Mouse (Mus musculus) lung, embryonic 14.5 days (tissue): ENCODE measurements around the gene Prokr1. TPM values are rescaled to one million over a fixed set of nuclear protein-coding genes. Genes with fewer than 3 reads are reported as not detected.
"Not testable (repeated sequence)": the region's sequence is repeated elsewhere in the genome, so short reads cannot be mapped to it uniquely, and the experiment has no call there.

Experiments
- ATAC-seq: fragments of 200-750 bp; cut with Nextera tagmentation; 2 replicates; pipeline ENCODE4 v1.8.0; 2017; ENCODE audit warnings: mild to moderate bottlenecking, moderate TSS enrichment, moderate library complexity; ENCODE audit not compliant: insufficient read depth
- DNase-seq: peaks from one replicate; pipeline ENCODE4 v3.0.0-alpha.2; 2015
- H3K27ac ChIP-seq: fragments of 300-500 bp; sonication (generic); 2 replicates; pipeline ENCODE4 v1.5.1; 2014; ENCODE audit warnings: low read depth, mild to moderate bottlenecking, moderate library complexity
- H3K27me3 ChIP-seq: fragments of 300-500 bp; sonication (generic); 2 replicates; pipeline ENCODE4 v1.6.1; 2014; ENCODE audit warnings: low read length, control low read depth; ENCODE audit not compliant: insufficient read depth
- H3K36me3 ChIP-seq: fragments of 300-500 bp; sonication (generic); 2 replicates; pipeline ENCODE4 v1.6.1; 2014; ENCODE audit warnings: control low read depth; ENCODE audit not compliant: insufficient read depth
- H3K4me1 ChIP-seq: fragments of 300-500 bp; sonication (generic); 2 replicates; pipeline ENCODE4 v1.6.1; 2014; ENCODE audit warnings: antibody characterized with exemption, control low read depth; ENCODE audit not compliant: insufficient read depth
- H3K4me2 ChIP-seq: fragments of 300-500 bp; sonication (generic); 2 replicates; pipeline ENCODE4 v1.6.1; 2014; ENCODE audit warnings: mild to moderate bottlenecking
- H3K4me3 ChIP-seq: fragments of 300-500 bp; sonication (generic); 2 replicates; pipeline ENCODE4 v1.5.1; 2014; ENCODE audit warnings: low read depth, low read length
- H3K9ac ChIP-seq: fragments of 300-500 bp; sonication (generic); 2 replicates; pipeline ENCODE4 v1.6.1; 2014
- H3K9me3 ChIP-seq: fragments of 300-500 bp; sonication (generic); 2 replicates; pipeline ENCODE4 v1.6.1; 2016; ENCODE audit warnings: low read depth, low read length, control low read depth
- CTCF ChIP-seq: IDR thresholded peaks from 2 replicates; pipeline ENCODE4 v1.5.1; 2016; ENCODE audit warnings: antibody characterized with exemption, low read depth
- WGBS: fragments of 180-500 bp; shearing (Covaris S2); extraction: QIAGEN DNeasy Blood & Tissue Kit; methylation state at CpG from one replicate; pipeline ENCODE4 v1.1.7; 2014; 5-methylcytosine and 5-hydroxymethylcytosine counted together
- polyA plus RNA-seq: library from polyadenylated mRNA; unstranded; fragments of >200 nt; fragmentation: Nextera tagmentation; extraction: Ambion mirVana; gene quantifications from 2 replicates; pipeline ENCODE4 v1.2.1, GENCODE M21; 2014

Prokr1 gene
- polyA plus RNA-seq: 2.5 and 3.2 TPM in 2 replicates

- H3K4me2 ChIP-seq: peak within 1 kb of the TSS; percentile 80
- DNase-seq (peak; percentile 75), ATAC-seq (peak; percentile 92)
- no peak for TF ChIP-seq CTCF
- H3K9me3 ChIP-seq: no peaks in the 10 kb centered on the region
- H3K27me3 ChIP-seq: 0 out of 2 replicates have a peak, but pooled peaks cover 6% of the 10 kb centered on the region
- H3K9ac ChIP-seq: peak within 1 kb of the TSS; percentile 45
- no peaks in the 10 kb centered on the region for H3K36me3 ChIP-seq
- H3K27ac ChIP-seq: no peak within 1 kb of the TSS
- H3K4me1 ChIP-seq: peaks cover 7% of the 10 kb centered on the region; the same call in 1 of the 2 replicates
- 1% methylated on average over 34 of the region's 34 CpGs for WGBS
- peak within 1 kb of the TSS; percentile 44 for H3K4me3 ChIP-seq
These were observed at the start of gene Prokr1 for GRCm38 (mm10) chr6:87590394-87591281. Prokr1 (minus strand) TSS chr6:87590743.

- H3K27me3 ChIP-seq: no peaks in the 10 kb centered on the region
- TF ChIP-seq CTCF: no peak
- H3K36me3 ChIP-seq: 0 out of 2 replicates have a peak, but pooled peaks cover 3% of the 10 kb centered on the region
- ATAC-seq: no peak
- 26% methylated on average over 11 of the region's 11 CpGs for WGBS
- no peak overlapping the region for H3K27ac ChIP-seq
- peak; percentile 15 for DNase-seq
- no peak overlapping the region for H3K4me3 ChIP-seq
- H3K4me1 ChIP-seq: no peaks in the 10 kb centered on the region
- H3K9me3 ChIP-seq: no peaks in the 10 kb centered on the region
- H3K4me2 ChIP-seq: no peak overlapping the region
- H3K9ac ChIP-seq: no peak overlapping the region
These were observed 47.7 kb upstream of the Prokr1 start for GRCm38 (mm10) chr6:87638134-87638660.

DNA sequence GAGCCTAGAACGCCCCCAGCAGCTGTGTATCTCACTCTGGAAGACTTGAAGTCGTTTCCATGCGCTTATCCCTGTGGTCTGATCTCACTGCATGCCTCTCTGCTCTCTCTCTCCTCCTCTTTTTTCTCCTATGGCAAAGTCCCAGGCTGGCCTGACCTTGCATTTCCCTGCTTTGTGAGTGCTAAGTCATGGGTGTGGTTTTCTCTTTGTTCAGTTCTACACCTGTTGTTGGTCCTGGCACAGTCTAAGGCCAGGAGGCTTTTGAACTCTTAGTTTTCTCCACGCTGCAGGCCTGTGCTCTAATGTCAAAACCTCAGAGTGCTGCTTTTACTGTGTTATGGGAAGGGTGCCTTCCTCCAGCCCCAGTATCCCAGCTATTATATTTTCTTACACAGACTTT lies 41.6 kb upstream of the Prokr1 start:
- Histone ChIP-seq H3K4me1 (no peaks in the 10 kb centered on the region), H3K4me2 (no peak overlapping the region), H3K36me3 (0 out of 2 replicates have a peak, but pooled peaks cover 6% of the 10 kb centered on the region), H3K27ac (no peak overlapping the region), H3K27me3 (no peaks in the 10 kb centered on the region), H3K9me3 (no peaks in the 10 kb centered on the region), H3K9ac (no peak overlapping the region; the same call in 1 of the 2 replicates), H3K4me3 (no peak overlapping the region)
- DNase-seq (no peak), ATAC-seq (no peak)
- WGBS: 76% methylated on average over 4 of the region's 4 CpGs
- TF ChIP-seq CTCF: no peak

GRCm38 (mm10) chr6:87628936-87629335 lies 38.4 kb upstream of the Prokr1 start:
- not testable (repeated sequence) for DNase-seq, H3K9ac ChIP-seq, H3K27ac ChIP-seq, ATAC-seq, H3K4me2 ChIP-seq, H3K36me3 ChIP-seq, H3K4me1 ChIP-seq, H3K9me3 ChIP-seq, H3K27me3 ChIP-seq, H3K4me3 ChIP-seq
- WGBS: 74% methylated on average over 14 of the region's 15 CpGs

GRCm38 (mm10) chr6:87623151-87623550 lies 32.6 kb upstream of the Prokr1 start:
- DNase-seq (no peak), ATAC-seq (no peak)
- no peak overlapping the region for H3K4me3 ChIP-seq
- H3K9me3 ChIP-seq: no peaks in the 10 kb centered on the region
- 85% methylated on average over 3 of the region's 3 CpGs for WGBS
- peaks cover 14% of the 10 kb centered on the region for H3K4me1 ChIP-seq
- no peak overlapping the region for H3K9ac ChIP-seq
- H3K27ac ChIP-seq: no peak overlapping the region
- no peak for TF ChIP-seq CTCF
- no peaks in the 10 kb centered on the region for H3K36me3 ChIP-seq
- no peak overlapping the region for H3K4me2 ChIP-seq
- no peaks in the 10 kb centered on the region for H3K27me3 ChIP-seq

GRCm38 (mm10) chr6:87621281-87621680 lies 30.7 kb upstream of the Prokr1 start:
- WGBS: 17% methylated on average over 3 of the region's 3 CpGs
- Histone ChIP-seq H3K4me1 (peaks cover 14% of the 10 kb centered on the region), H3K4me2 (no peak overlapping the region), H3K27me3 (no peaks in the 10 kb centered on the region), H3K9me3 (no peaks in the 10 kb centered on the region), H3K27ac (peak overlapping the region; percentile 83), H3K9ac (no peak overlapping the region), H3K36me3 (no peaks in the 10 kb centered on the region), H3K4me3 (no peak overlapping the region)
- DNase-seq (peak; percentile 85), ATAC-seq (peak; percentile 89)
- no peak for TF ChIP-seq CTCF

GRCm38 (mm10) chr6:87618021-87618420 lies 27.5 kb upstream of the Prokr1 start:
- H3K27ac ChIP-seq: no peak overlapping the region
- WGBS: 48% methylated on average over 8 of the region's 8 CpGs
- no peaks in the 10 kb centered on the region for H3K9me3 ChIP-seq
- H3K4me1 ChIP-seq: peaks cover 14% of the 10 kb centered on the region
- no peaks in the 10 kb centered on the region for H3K36me3 ChIP-seq
- H3K4me2 ChIP-seq: no peak overlapping the region
- ATAC-seq (no peak), DNase-seq (no peak)
- no peak overlapping the region for H3K4me3 ChIP-seq
- TF ChIP-seq CTCF: no peak
- no peak overlapping the region for H3K9ac ChIP-seq
- no peaks in the 10 kb centered on the region for H3K27me3 ChIP-seq
